Mouse (Mus musculus): Measurements from ENCODE around the gene Slc17a3. TPM values are rescaled to one million over a fixed set of nuclear protein-coding genes. Genes with fewer than 3 reads are reported as not detected.
A peak's percentile ranks its signal among the peaks of the same experiment; 100 is the strongest.

Gene Slc17a3
- polyA plus RNA-seq, 2 experiments: 0.29 to 0.39 TPM

DNA sequence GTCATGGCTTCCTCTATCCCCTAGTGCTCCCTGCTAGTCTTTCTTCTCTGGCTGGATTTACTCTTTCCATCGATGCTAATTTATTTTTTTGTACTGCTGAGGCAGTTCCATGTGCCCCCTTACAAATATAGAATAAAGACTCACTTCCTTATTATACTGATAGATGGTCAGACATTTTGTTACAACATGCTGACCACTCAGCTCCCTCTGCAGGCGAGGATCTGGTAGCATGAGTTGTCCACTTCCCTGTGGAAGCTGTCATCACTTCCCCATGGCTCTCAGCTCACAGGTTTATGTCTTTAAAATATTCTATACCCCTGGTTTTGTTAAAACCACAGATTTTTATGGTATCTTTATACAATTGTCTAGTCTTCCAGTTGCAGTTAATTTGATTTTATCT, 23.1 kb upstream of the Slc17a3 start:
- no peak overlapping the region for H3K4me3 ChIP-seq (replicated peaks; ENCODE audit: low read length)
- no peak overlapping the region for H3K4me2 ChIP-seq (replicated peaks; ENCODE audit: low read depth, low read length, severe bottlenecking)
- H3K27me3 ChIP-seq (ENCODE audit: control insufficient read depth, insufficient read depth, low read length): no peaks in the 10 kb centered on the region
- H3K9ac ChIP-seq (ENCODE audit: low read depth, low read length, severe bottlenecking): no peak overlapping the region
- H3K36me3 ChIP-seq (ENCODE audit: control insufficient read depth, insufficient read depth, low read length): no peaks in the 10 kb centered on the region
- no peak overlapping the region for H3K27ac ChIP-seq (replicated peaks; ENCODE audit: low read depth, low read length)
- H3K9me3 ChIP-seq (ENCODE audit: control insufficient read depth, low read length): no peaks in the 10 kb centered on the region
- no peak for TF ChIP-seq POLR2A (IDR thresholded peaks at IDR 0.05; ENCODE audit: borderline replicate concordance, extremely low read depth, insufficient read depth, insufficient read length)
- no peak for DNase-seq (ENCODE audit: low spot score)
- H3K4me1 ChIP-seq (ENCODE audit: control insufficient read depth, insufficient read depth, low read length): 0 out of 2 replicates have a peak, but pooled peaks cover 3% of the 10 kb centered on the region
- ATAC-seq (ENCODE audit: low FRiP score, low read depth): no peak
- 73% methylated on average over 2 of the region's 2 CpGs for WGBS

DNA sequence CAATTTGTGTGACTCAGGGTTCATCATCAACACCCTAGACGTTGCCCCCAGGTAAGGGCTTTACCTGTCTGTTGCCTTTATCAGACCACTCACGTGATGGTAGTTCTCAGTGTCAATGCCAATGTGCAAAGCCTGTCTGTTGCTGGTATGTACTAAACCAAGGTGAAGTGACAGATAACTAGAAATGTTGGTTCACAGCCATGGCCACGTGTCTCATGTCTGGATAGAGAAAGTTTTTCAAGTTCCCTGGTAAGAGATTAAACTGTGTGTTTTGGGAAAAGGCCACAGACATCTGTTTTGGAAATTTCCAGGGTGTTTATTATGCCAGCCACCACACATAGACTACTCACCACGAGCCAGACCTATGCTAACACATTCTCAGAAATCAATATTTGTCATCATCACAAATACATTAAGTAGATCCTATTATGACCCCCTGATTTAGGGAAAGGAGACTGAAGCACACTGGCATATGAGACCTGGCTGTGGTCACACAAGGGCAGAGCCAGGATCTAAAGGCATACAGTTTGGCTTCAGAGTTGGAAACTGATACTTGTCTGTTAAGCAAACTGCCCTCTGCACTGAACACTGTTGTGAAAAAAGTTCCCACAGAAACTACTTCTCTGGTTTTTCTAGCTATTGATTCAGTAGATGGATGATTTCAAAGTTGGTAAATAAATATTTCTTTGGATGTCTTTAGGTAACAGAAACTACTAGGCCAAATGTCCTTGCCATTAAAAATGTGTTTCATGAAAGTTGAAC, 18.9 kb upstream of the Slc17a3 start:
- WGBS: 69% methylated on average over 4 of the region's 4 CpGs
- 0 out of 2 replicates have a peak, but pooled peaks cover 3% of the 10 kb centered on the region for H3K4me1 ChIP-seq (ENCODE audit: control insufficient read depth, insufficient read depth, low read length)
- TF ChIP-seq POLR2A (IDR thresholded peaks at IDR 0.05; ENCODE audit: borderline replicate concordance, extremely low read depth, insufficient read depth, insufficient read length): no peak
- no peak overlapping the region for H3K27ac ChIP-seq (replicated peaks; ENCODE audit: low read depth, low read length)
- H3K27me3 ChIP-seq (ENCODE audit: control insufficient read depth, insufficient read depth, low read length): no peaks in the 10 kb centered on the region
- no peak for DNase-seq (ENCODE audit: low spot score)
- H3K4me2 ChIP-seq (replicated peaks; ENCODE audit: low read depth, low read length, severe bottlenecking): no peak overlapping the region
- no peak overlapping the region for H3K4me3 ChIP-seq (replicated peaks; ENCODE audit: low read length)
- H3K9me3 ChIP-seq (ENCODE audit: control insufficient read depth, low read length): no peaks in the 10 kb centered on the region
- no peaks in the 10 kb centered on the region for H3K36me3 ChIP-seq (ENCODE audit: control insufficient read depth, insufficient read depth, low read length)
- H3K9ac ChIP-seq (ENCODE audit: low read depth, low read length, severe bottlenecking): no peak overlapping the region
- ATAC-seq (ENCODE audit: low FRiP score, low read depth): no peak

DNA sequence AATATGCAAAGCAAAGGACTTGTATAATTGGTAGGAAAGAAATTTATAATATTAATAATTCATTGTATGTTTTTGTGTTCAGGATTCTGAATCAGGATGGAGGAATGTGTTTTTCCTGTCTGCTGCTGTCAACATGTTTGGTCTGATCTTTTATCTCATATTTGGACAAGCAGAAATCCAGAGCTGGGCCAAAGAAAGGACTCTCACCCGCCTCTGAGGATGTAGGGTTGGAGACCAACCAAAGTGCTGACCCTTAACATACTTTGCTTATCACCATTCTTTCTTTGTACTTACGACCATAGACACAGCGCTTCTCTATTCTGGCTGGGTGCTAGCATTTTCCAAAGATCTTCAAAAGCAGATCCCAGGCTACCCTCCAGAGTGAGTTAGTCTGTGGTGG, 17.0 kb upstream of the Slc17a3 start:
- DNase-seq (ENCODE audit: low spot score): no peak
- H3K36me3 ChIP-seq (ENCODE audit: control insufficient read depth, insufficient read depth, low read length): no peaks in the 10 kb centered on the region
- H3K9ac ChIP-seq (ENCODE audit: low read depth, low read length, severe bottlenecking): no peak overlapping the region
- TF ChIP-seq POLR2A (IDR thresholded peaks at IDR 0.05; ENCODE audit: borderline replicate concordance, extremely low read depth, insufficient read depth, insufficient read length): no peak
- H3K9me3 ChIP-seq (ENCODE audit: control insufficient read depth, low read length): no peaks in the 10 kb centered on the region
- no peak for ATAC-seq (ENCODE audit: low FRiP score, low read depth)
- no peak overlapping the region for H3K4me3 ChIP-seq (replicated peaks; ENCODE audit: low read length)
- 84% methylated on average over 3 of the region's 3 CpGs for WGBS
- 0 out of 2 replicates have a peak, but pooled peaks cover 3% of the 10 kb centered on the region for H3K4me1 ChIP-seq (ENCODE audit: control insufficient read depth, insufficient read depth, low read length)
- no peak overlapping the region for H3K4me2 ChIP-seq (replicated peaks; ENCODE audit: low read depth, low read length, severe bottlenecking)
- H3K27me3 ChIP-seq (ENCODE audit: control insufficient read depth, insufficient read depth, low read length): no peaks in the 10 kb centered on the region
- H3K27ac ChIP-seq (replicated peaks; ENCODE audit: low read depth, low read length): no peak overlapping the region

DNA sequence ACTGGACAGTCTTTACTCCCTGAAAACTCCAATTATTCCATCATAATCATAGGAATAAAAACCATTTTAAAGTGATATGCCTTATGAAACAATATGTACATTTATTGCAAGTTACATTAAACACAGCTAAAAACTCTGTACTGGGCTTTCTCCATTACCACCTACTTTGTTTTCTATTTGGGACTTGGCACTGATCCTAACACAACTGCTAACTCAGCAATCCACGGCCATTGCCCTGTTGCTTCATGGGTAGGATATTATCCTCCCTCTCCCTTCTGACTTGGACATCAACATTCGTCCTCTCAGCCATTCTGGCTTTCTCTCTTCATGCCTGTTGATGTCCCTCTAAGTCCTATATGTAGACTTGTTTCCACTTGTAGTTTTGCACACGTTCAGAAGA, 12.6 kb upstream of the Slc17a3 start:
- H3K4me3 ChIP-seq (replicated peaks; ENCODE audit: low read length): no peak overlapping the region
- ATAC-seq (ENCODE audit: low FRiP score, low read depth): no peak
- no peaks in the 10 kb centered on the region for H3K9me3 ChIP-seq (ENCODE audit: control insufficient read depth, low read length)
- no peak overlapping the region for H3K9ac ChIP-seq (ENCODE audit: low read depth, low read length, severe bottlenecking)
- H3K36me3 ChIP-seq (ENCODE audit: control insufficient read depth, insufficient read depth, low read length): no peaks in the 10 kb centered on the region
- H3K27ac ChIP-seq (replicated peaks; ENCODE audit: low read depth, low read length): no peak overlapping the region
- TF ChIP-seq POLR2A (IDR thresholded peaks at IDR 0.05; ENCODE audit: borderline replicate concordance, extremely low read depth, insufficient read depth, insufficient read length): no peak
- H3K4me1 ChIP-seq (ENCODE audit: control insufficient read depth, insufficient read depth, low read length): no peaks in the 10 kb centered on the region
- WGBS: 69% methylated on average over 3 of the region's 3 CpGs
- DNase-seq (ENCODE audit: low spot score): no peak
- no peaks in the 10 kb centered on the region for H3K27me3 ChIP-seq (ENCODE audit: control insufficient read depth, insufficient read depth, low read length)
- H3K4me2 ChIP-seq (replicated peaks; ENCODE audit: low read depth, low read length, severe bottlenecking): no peak overlapping the region

DNA sequence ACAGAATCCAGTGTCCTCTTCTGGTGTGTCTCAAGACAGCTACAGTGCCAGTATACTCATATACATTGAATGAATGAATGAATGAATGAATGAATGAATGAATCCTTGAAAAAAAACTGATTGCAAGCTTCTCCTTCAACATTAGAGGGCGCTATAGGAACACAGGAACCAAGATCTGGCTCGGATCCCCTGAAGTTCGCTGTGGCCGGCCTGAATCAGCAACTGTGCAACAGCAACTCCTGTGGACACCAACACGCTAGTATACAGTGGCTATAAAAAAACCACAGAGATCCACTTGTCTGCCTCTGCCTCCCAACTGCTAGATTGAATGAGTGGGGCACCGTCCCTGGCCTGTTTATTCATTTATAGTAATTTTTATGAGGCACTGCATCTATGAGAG, 6.2 kb upstream of the Slc17a3 start:
- 10% methylated on average over 6 of the region's 6 CpGs for WGBS
- no peak overlapping the region for H3K9ac ChIP-seq (ENCODE audit: low read depth, low read length, severe bottlenecking)

More for the DNA sequence above, 6.2 kb upstream of the Slc17a3 start:
- ATAC-seq (ENCODE audit: low FRiP score, low read depth) (no peak; the same call in 1 of the 2 replicates), DNase-seq (ENCODE audit: low spot score) (peak; percentile 63)
- Histone ChIP-seq H3K27ac (replicated peaks; ENCODE audit: low read depth, low read length) (no peak overlapping the region), H3K9me3 (ENCODE audit: control insufficient read depth, low read length) (no peaks in the 10 kb centered on the region), H3K4me1 (ENCODE audit: control insufficient read depth, insufficient read depth, low read length) (no peaks in the 10 kb centered on the region), H3K27me3 (ENCODE audit: control insufficient read depth, insufficient read depth, low read length) (no peaks in the 10 kb centered on the region), H3K4me3 (replicated peaks; ENCODE audit: low read length) (no peak overlapping the region), H3K36me3 (ENCODE audit: control insufficient read depth, insufficient read depth, low read length) (no peaks in the 10 kb centered on the region), H3K4me2 (replicated peaks; ENCODE audit: low read depth, low read length, severe bottlenecking) (no peak overlapping the region)
- TF ChIP-seq POLR2A (IDR thresholded peaks at IDR 0.05; ENCODE audit: borderline replicate concordance, extremely low read depth, insufficient read depth, insufficient read length): no peak

All from limb, embryonic 14.5 days (tissue).